Mouse (Mus musculus) spleen, adult 2 months (tissue): Measurements from ENCODE around the gene Meox1.

Source experiments
- CTCF ChIP-seq: fragments of 200-500 bp; IDR thresholded peaks from 2 replicates; pipeline ENCODE4 v1.5.1; 2011; ENCODE audit warnings: mild to moderate bottlenecking, inconsistent platforms; ENCODE audit not compliant: insufficient read depth, insufficient read length, insufficient replicate concordance; ENCODE audit errors: extremely low read depth
- POLR2A ChIP-seq: fragments of 200-500 bp; IDR thresholded peaks from 2 replicates; pipeline ENCODE4 v1.6.1; 2011; ENCODE audit warnings: low read depth, low read length, inconsistent platforms

- TF ChIP-seq POLR2A = no peak
- TF ChIP-seq CTCF = no peak
These were observed 15.5 kb downstream of the Meox1 start for GRCm38 (mm10) chr11:101878696-101879095.
